Mouse (Mus musculus) thymus, adult 2 months (tissue): ENCODE data around the gene Col28a1.

Experiments
- CTCF ChIP-seq: fragments of 200-500 bp; IDR thresholded peaks from 2 replicates; pipeline ENCODE4 v1.5.1; 2012; ENCODE audit warnings: mild to moderate bottlenecking, control low read depth, low read length, moderate library complexity, borderline replicate concordance; ENCODE audit not compliant: control insufficient read depth, poor library complexity, insufficient read depth; ENCODE audit errors: extremely low read depth
- POLR2A ChIP-seq: fragments of 200-500 bp; IDR thresholded peaks from 2 replicates; pipeline ENCODE4 v1.6.1; 2012; ENCODE audit warnings: mild to moderate bottlenecking, low read length, control low read depth, moderate library complexity; ENCODE audit not compliant: control insufficient read depth, poor library complexity, insufficient read depth; ENCODE audit errors: extremely low read depth

DNA sequence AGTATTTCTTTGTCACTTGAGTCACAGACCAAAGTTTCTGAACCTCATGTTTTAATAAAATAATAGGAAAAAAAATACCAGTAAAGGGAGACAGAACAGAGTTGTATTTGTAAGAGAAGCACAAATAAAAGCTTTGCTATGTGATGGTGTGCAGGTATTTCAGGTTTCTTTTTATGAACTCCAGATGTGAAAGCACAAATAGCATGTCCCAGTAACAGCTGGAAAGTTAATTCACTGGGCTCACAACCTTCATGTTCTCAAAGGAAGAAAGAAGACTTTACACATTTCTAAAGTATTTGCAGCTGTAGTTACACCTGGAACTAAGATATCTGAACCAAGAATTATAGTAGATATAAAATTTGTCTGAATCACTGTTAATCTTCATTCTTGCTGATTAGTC, 91.2 kb downstream of the Col28a1 start:
- TF ChIP-seq CTCF, result no peak
- TF ChIP-seq POLR2A, result no peak
